Mouse (Mus musculus) forebrain, embryonic 16.5 days (tissue): ENCODE results near the gene Hdac5. TPM values are rescaled to one million over a fixed set of nuclear protein-coding genes. Genes with fewer than 3 reads are reported as not detected.

Experiments
- ATAC-seq: fragments of 200-750 bp; cut with Nextera tagmentation; 2 replicates; pipeline ENCODE4 v1.8.0; 2017; ENCODE audit warnings: mild to moderate bottlenecking, moderate library complexity
- H3K27ac ChIP-seq: fragments of 300-500 bp; sonication (generic); 2 replicates; pipeline ENCODE4 v1.5.1; 2014; ENCODE audit warnings: low read length, control low read depth
- H3K27me3 ChIP-seq: fragments of 300-500 bp; sonication (generic); replicated peaks from 2 replicates; pipeline ENCODE4 v1.6.1; 2014; ENCODE audit warnings: low read length; ENCODE audit not compliant: control insufficient read depth, insufficient read depth
- H3K36me3 ChIP-seq: fragments of 300-500 bp; sonication (generic); 2 replicates; pipeline ENCODE4 v1.6.1; 2014; ENCODE audit not compliant: control insufficient read depth, insufficient read depth
- H3K4me1 ChIP-seq: fragments of 300-500 bp; sonication (generic); replicated peaks from 2 replicates; pipeline ENCODE4 v1.6.1; 2014; ENCODE audit warnings: low read length; ENCODE audit not compliant: control insufficient read depth, insufficient read depth
- H3K4me2 ChIP-seq: fragments of 300-500 bp; sonication (generic); 2 replicates; pipeline ENCODE4 v1.6.1; 2014; ENCODE audit warnings: mild to moderate bottlenecking, low read length, control low read depth
- H3K4me3 ChIP-seq: fragments of 300-500 bp; sonication (generic); replicated peaks from 2 replicates; pipeline ENCODE4 v1.5.1; 2014; ENCODE audit warnings: mild to moderate bottlenecking, low read length, control low read depth
- H3K9ac ChIP-seq: fragments of 300-500 bp; sonication (generic); replicated peaks from 2 replicates; pipeline ENCODE4 v1.6.1; 2014; ENCODE audit warnings: low read depth, low read length, control low read depth
- H3K9me3 ChIP-seq: fragments of 300-500 bp; sonication (generic); 2 replicates; pipeline ENCODE4 v1.6.1; 2016; ENCODE audit warnings: low read length; ENCODE audit not compliant: control insufficient read depth
- WGBS: fragments of 180-500 bp; shearing (Covaris S2); extraction: QIAGEN DNeasy Blood & Tissue Kit; methylation state at CpG from one replicate; pipeline ENCODE4 v1.1.7; 2014; 5-methylcytosine and 5-hydroxymethylcytosine counted together
- polyA plus RNA-seq: library from polyadenylated mRNA; unstranded; fragments of >200 nt; fragmentation: Nextera tagmentation; extraction: Ambion mirVana; gene quantifications from 2 replicates; pipeline ENCODE4 v1.2.1, GENCODE M21; 2015

The Hdac5 gene
- polyA plus RNA-seq, 1 experiment from 2014 or later = 136 TPM

GRCm38 (mm10) chr11:102218783-102219182, 11.2 kb downstream of the Hdac5 start:
- Histone ChIP-seq H3K4me1 (peaks cover 67% of the 10 kb centered on the region), H3K9me3 (no peaks in the 10 kb centered on the region), H3K36me3 (no peaks in the 10 kb centered on the region), H3K27ac (peak overlapping the region; percentile 86), H3K4me2 (peak overlapping the region; percentile 54), H3K27me3 (no peaks in the 10 kb centered on the region), H3K9ac (peak overlapping the region; percentile 46), H3K4me3 (peak overlapping the region; percentile 35)
- WGBS = 0% methylated on average over 10 of the region's 10 CpGs
- ATAC-seq = peak; percentile 93

GRCm38 (mm10) chr11:102217876-102218430, 12.0 kb downstream of the Hdac5 start:
- peak overlapping the region; percentile 54 for H3K4me2 ChIP-seq
- no peaks in the 10 kb centered on the region for H3K9me3 ChIP-seq
- H3K27me3 ChIP-seq = no peaks in the 10 kb centered on the region
- ATAC-seq = no peak; the same call in 1 of the 2 replicates
- peaks cover 66% of the 10 kb centered on the region for H3K4me1 ChIP-seq
- peak overlapping the region; percentile 35 for H3K4me3 ChIP-seq
- H3K27ac ChIP-seq = peak overlapping the region; percentile 85
- H3K36me3 ChIP-seq = no peaks in the 10 kb centered on the region
- WGBS = 83% methylated on average over 7 of the region's 7 CpGs
- H3K9ac ChIP-seq = peak overlapping the region; percentile 46

GRCm38 (mm10) chr11:102217396-102217795, 12.6 kb downstream of the Hdac5 start:
- peak overlapping the region; percentile 54 for H3K4me2 ChIP-seq
- no peaks in the 10 kb centered on the region for H3K9me3 ChIP-seq
- H3K9ac ChIP-seq = no peak overlapping the region
- no peaks in the 10 kb centered on the region for H3K36me3 ChIP-seq
- no peak overlapping the region for H3K4me3 ChIP-seq
- no peak overlapping the region for H3K27ac ChIP-seq
- WGBS = 64% methylated on average over 6 of the region's 6 CpGs
- H3K27me3 ChIP-seq = no peaks in the 10 kb centered on the region
- H3K4me1 ChIP-seq = peaks cover 68% of the 10 kb centered on the region
- no peak for ATAC-seq

GRCm38 (mm10) chr11:102216886-102217240, 13.1 kb downstream of the Hdac5 start:
- peaks cover 73% of the 10 kb centered on the region for H3K4me1 ChIP-seq

GRCm38 (mm10) chr11:102216056-102216885, 13.7 kb downstream of the Hdac5 start:
- ATAC-seq = no peak
- no peaks in the 10 kb centered on the region for H3K27me3 ChIP-seq
- H3K36me3 ChIP-seq = no peaks in the 10 kb centered on the region
- 0 out of 2 replicates have a peak overlapping the region, but pooled peaks have one; percentile 16 for H3K9ac ChIP-seq
- H3K9me3 ChIP-seq = no peaks in the 10 kb centered on the region
- no peak overlapping the region for H3K4me3 ChIP-seq
- 37% methylated on average over 12 of the region's 12 CpGs for WGBS
- no peak overlapping the region for H3K27ac ChIP-seq
- H3K4me2 ChIP-seq = no peak overlapping the region; the same call in 1 of the 2 replicates
- peaks cover 78% of the 10 kb centered on the region for H3K4me1 ChIP-seq

More at GRCm38 (mm10) chr11:102216886-102217240, 13.1 kb downstream of the Hdac5 start:
- H3K27ac ChIP-seq = no peak overlapping the region
- ATAC-seq = no peak
- H3K4me2 ChIP-seq = peak overlapping the region; percentile 20
- no peaks in the 10 kb centered on the region for H3K36me3 ChIP-seq
- H3K4me3 ChIP-seq = no peak overlapping the region
- WGBS = 56% methylated on average over 5 of the region's 5 CpGs
- no peaks in the 10 kb centered on the region for H3K9me3 ChIP-seq
- no peak overlapping the region; the same call in 1 of the 2 replicates for H3K9ac ChIP-seq
- no peaks in the 10 kb centered on the region for H3K27me3 ChIP-seq

- no peak overlapping the region for H3K4me3 ChIP-seq
- 76% methylated on average over 11 of the region's 11 CpGs for WGBS
- H3K9ac ChIP-seq = no peak overlapping the region
- no peak overlapping the region for H3K27ac ChIP-seq
- ATAC-seq = no peak
- no peaks in the 10 kb centered on the region for H3K27me3 ChIP-seq
- peaks cover 77% of the 10 kb centered on the region for H3K4me1 ChIP-seq
- no peaks in the 10 kb centered on the region for H3K9me3 ChIP-seq
- no peak overlapping the region for H3K4me2 ChIP-seq
- H3K36me3 ChIP-seq = no peaks in the 10 kb centered on the region
These were observed 14.5 kb downstream of the Hdac5 start for GRCm38 (mm10) chr11:102215511-102215910.

- WGBS = 47% methylated on average over 10 of the region's 10 CpGs
- ATAC-seq = no peak
- H3K4me1 ChIP-seq = peaks cover 75% of the 10 kb centered on the region
- no peak overlapping the region for H3K9ac ChIP-seq
- no peak overlapping the region for H3K4me3 ChIP-seq
- no peaks in the 10 kb centered on the region for H3K9me3 ChIP-seq
- no peaks in the 10 kb centered on the region for H3K36me3 ChIP-seq
- H3K4me2 ChIP-seq = no peak overlapping the region
- H3K27me3 ChIP-seq = no peaks in the 10 kb centered on the region
- H3K27ac ChIP-seq = no peak overlapping the region
These were observed 15.4 kb downstream of the Hdac5 start for GRCm38 (mm10) chr11:102214430-102215156.

GRCm38 (mm10) chr11:102211936-102212341, 18.0 kb downstream of the Hdac5 start:
- WGBS = 41% methylated on average over 18 of the region's 18 CpGs
- H3K27ac ChIP-seq = no peak overlapping the region

GRCm38 (mm10) chr11:102211011-102211410, 19.0 kb downstream of the Hdac5 start:
- Histone ChIP-seq H3K9ac (no peak overlapping the region), H3K4me2 (no peak overlapping the region), H3K36me3 (no peaks in the 10 kb centered on the region), H3K9me3 (no peaks in the 10 kb centered on the region), H3K27me3 (no peaks in the 10 kb centered on the region), H3K4me3 (no peak overlapping the region), H3K27ac (no peak overlapping the region), H3K4me1 (peaks cover 68% of the 10 kb centered on the region)
- 76% methylated on average over 5 of the region's 5 CpGs for WGBS
- no peak for ATAC-seq

More at GRCm38 (mm10) chr11:102211936-102212341, 18.0 kb downstream of the Hdac5 start:
- H3K4me3 ChIP-seq = no peak overlapping the region
- H3K9me3 ChIP-seq = no peaks in the 10 kb centered on the region
- no peak for ATAC-seq
- peaks cover 74% of the 10 kb centered on the region for H3K4me1 ChIP-seq
- no peaks in the 10 kb centered on the region for H3K27me3 ChIP-seq
- H3K36me3 ChIP-seq = no peaks in the 10 kb centered on the region
- no peak overlapping the region for H3K9ac ChIP-seq
- no peak overlapping the region for H3K4me2 ChIP-seq
